Mouse (Mus musculus): ENCODE data around the gene Zfp408.
A peak's percentile ranks its signal among the peaks of the same experiment; 100 is the strongest.

Gene Zfp408

GRCm38 (mm10) chr2:91649553-91650359 is at the start of gene Zfp408, which contains the start of gene Arhgap1:
Gene Zfp408 (minus strand): TSS chr2:91649791.
Gene Arhgap1 (plus strand): TSS chr2:91649860.
- DNase-seq (ENCODE audit: low spot score), result peak; percentile 98

DNA sequence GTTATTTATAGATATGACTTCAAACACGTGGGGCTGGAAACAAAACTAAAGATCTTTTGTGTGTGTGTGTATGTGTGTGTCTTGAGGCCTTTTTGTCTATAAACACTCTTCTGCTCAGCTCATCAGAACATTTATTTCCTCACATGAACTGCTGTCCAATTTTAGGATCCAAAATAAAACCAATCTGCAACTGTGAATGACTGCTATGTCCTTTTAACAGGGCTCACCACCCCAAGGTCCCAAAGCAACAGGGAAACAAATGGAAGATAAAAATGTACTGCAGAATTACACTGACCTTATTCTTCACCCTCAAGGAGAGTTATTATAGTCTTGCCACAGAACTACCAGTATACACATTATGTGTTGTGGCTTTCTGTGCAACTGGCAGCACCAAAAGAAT is 49.6 kb upstream of the Zfp408 start:
- no peak for DNase-seq (ENCODE audit: low spot score)

DNA sequence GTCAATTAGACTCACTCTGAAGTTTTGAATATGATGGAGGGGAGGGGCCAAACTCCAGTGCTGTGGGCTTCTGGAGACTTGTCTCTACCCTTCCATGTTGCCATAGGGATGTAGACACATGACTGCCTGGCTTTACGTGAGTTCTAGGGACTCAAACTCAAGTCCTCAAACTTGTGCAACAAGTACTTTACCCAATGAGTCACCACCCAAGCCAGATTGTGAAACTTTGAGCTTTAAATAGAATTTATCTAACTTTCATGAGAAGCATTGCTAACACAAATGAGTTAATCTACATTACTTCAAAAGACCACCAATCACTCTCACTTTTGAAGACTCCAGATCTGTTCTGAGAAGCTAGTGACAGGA is 46.6 kb upstream of the Zfp408 start:
- DNase-seq (ENCODE audit: low spot score), result no peak

GRCm38 (mm10) chr2:91695436-91696224 is 46.0 kb upstream of the Zfp408 start:
- DNase-seq (ENCODE audit: low spot score), result peak; percentile 55

DNA sequence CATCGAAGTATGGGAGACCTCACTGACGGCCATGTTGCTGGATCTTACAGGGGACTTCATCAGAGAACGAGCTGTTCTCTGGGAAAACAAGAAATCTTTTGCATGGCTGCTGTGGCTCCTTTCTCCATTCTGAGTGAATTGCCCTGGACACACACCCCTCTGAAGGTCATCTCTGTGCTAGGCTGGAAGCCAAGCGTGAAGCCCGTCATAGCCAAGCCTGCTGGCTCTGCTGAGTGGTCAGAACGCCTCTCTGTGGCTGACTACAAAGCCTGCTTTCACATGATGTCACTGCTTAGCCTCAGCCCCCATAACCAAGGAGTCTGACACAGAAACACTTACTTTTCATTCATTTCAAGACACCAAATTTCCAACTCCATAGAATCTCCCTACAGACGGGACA is 39.9 kb upstream of the Zfp408 start:
- peak; percentile 53 for DNase-seq (ENCODE audit: low spot score)

DNA sequence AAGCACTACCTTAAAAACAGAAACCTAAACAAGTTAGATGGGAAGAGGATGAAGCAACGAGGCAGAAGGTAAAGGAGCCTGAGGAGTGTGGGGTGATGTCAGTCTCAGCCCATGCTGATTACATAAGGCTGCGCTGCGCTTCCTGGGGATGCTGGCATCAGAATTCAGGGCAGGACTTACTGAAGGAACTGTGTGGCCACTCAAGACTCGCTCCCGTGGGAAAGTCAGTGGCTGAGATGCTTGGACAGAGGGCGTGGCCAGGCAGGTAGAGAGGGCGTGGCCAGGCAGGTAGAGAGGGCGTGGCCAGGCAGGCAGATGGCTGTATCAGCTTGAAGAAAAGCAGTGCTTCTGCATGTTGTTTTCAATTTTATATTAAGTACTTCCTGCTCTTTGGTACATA is 34.3 kb upstream of the Zfp408 start:
- no peak for DNase-seq (ENCODE audit: low spot score)

GRCm38 (mm10) chr2:91682850-91683249 is 33.3 kb upstream of the Zfp408 start:
- peak; percentile 76 for DNase-seq (ENCODE audit: low spot score)

DNA sequence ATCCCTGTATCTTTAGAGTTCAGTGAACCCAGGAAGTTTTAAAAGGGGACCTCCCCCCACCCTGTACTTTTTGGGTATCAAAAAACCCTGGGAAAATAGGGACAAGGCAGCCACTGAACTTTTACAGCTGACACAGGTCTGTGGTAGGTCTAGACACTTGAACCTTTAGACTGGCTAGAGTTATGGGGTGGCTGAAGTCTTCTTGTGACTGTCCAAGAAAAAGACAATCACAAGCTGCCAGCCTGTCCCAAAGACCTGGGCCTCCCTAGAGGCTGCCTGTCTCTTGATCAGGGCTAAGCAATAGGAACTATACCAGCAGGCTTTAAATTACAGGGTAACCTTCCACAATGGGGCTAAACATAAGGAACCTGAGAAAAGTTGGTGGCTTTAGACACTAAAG is 27.4 kb upstream of the Zfp408 start:
- DNase-seq (ENCODE audit: low spot score), result no peak

DNA sequence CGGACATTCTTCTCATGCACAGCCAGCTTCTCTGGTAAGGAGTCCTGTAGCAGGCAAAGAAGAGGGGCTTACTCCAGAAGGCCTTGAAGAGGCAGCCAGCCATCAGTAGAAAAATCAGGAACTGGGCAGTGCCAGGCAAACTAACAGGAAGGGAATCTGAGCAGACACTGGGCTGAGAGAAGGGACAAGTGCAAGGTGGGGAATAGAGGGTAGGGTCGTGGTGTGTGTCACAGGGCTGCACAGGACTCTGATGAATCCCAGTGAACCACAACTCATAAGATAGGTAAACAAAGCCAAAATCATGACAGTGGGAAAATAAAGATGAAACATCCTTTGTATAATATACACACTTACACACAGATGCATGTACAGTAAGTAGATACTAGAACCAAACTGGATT is 26.8 kb upstream of the Zfp408 start:
- DNase-seq (ENCODE audit: low spot score), result no peak

DNA sequence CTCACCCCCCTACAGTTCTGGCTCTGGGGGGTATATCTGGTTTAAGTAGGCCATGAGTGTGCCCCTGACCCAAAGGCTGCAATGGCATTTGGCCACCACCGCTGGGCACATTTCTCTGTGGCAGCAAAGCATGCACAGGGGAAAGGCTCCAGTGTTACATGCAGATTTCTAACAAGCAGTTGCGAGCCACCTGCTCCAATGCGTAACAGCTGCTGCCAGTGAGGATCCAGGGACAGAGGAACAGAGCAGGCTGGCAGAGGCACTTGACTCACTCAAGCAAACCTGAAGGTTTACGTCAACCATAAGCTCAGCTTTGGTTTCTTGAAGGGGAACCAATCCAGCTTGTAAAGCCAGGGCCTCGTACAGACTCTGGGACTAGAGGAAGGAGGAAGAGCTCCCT is 25.3 kb upstream of the Zfp408 start:
- peak; percentile 69 for DNase-seq (ENCODE audit: low spot score)

- no peak for DNase-seq (ENCODE audit: low spot score)
Measured at GRCm38 (mm10) chr2:91673587-91673986, 24.0 kb upstream of the Zfp408 start.

GRCm38 (mm10) chr2:91670038-91670437 is 20.4 kb upstream of the Zfp408 start:
- no peak for DNase-seq (ENCODE audit: low spot score)

GRCm38 (mm10) chr2:91669326-91669725 is 19.7 kb upstream of the Zfp408 start:
- no peak for DNase-seq (ENCODE audit: low spot score)

GRCm38 (mm10) chr2:91667747-91668146 is 18.2 kb upstream of the Zfp408 start:
- no peak for DNase-seq (ENCODE audit: low spot score)

GRCm38 (mm10) chr2:91666386-91666910 is 16.9 kb upstream of the Zfp408 start:
- no peak for DNase-seq (ENCODE audit: low spot score)

DNA sequence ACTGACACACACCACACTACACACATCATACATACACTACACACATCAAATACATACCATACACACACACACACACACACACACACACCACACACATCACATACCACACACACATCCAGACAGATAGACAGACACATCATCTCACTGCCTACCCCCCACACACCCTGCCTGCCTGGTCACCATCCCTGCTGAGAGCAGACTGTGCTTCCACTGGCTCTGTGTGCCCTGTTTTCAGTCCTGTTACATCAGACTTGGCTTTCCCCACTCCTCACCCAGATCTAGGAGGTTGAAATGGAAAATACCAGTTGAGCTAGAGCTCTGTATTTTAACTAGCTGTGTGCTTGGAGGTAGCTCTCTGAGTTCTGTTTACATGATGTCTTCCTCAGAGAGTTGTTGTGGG is 15.2 kb upstream of the Zfp408 start:
- no peak for DNase-seq (ENCODE audit: low spot score)

GRCm38 (mm10) chr2:91660981-91661380 is 11.4 kb upstream of the Zfp408 start:
- DNase-seq (ENCODE audit: low spot score), result no peak

DNA sequence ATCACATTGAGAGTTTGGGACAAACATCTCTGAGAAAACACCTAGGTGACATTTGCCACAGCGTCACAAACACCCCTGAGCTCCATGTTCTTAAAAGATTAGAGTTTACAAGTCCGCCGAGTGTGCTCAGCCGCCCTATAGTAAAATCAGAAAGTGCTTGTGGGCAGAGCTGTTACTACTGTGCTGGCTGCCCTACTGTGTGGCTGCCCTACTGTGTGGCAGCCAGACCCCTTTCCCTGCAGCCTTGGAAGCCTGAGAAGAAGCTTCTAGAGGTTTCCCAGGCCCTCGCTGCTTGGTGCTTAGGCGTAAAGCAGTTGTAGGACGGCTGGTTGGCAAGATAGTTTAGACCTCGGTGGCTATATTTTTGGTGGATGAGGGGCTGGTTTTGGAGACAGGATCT is 10.1 kb upstream of the Zfp408 start:
- no peak for DNase-seq (ENCODE audit: low spot score)

GRCm38 (mm10) chr2:91656774-91657173 is 7.2 kb upstream of the Zfp408 start:
- DNase-seq (ENCODE audit: low spot score), result no peak

DNA sequence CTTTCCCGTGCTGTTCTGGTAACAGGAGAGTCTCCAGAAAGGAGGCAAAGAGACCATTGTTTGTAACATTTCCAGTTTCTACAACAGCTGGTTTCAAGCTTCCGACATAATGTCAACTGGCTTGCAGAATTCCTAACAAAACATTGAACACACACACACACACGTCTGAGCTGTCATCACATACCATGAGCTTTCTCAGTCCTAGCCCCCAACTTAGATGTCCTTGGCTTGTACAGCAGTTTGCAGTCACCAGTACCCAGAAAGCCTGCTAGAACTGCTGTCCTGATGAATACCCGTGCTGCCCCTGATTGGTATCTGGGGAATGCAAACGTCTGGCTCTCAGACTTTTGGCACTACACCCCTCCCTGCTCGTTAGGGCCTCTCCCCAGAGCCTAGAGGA is 6.2 kb upstream of the Zfp408 start:
- DNase-seq (ENCODE audit: low spot score), result no peak

GRCm38 (mm10) chr2:91655388-91655787 is 5.8 kb upstream of the Zfp408 start:
- DNase-seq (ENCODE audit: low spot score), result no peak

DNA sequence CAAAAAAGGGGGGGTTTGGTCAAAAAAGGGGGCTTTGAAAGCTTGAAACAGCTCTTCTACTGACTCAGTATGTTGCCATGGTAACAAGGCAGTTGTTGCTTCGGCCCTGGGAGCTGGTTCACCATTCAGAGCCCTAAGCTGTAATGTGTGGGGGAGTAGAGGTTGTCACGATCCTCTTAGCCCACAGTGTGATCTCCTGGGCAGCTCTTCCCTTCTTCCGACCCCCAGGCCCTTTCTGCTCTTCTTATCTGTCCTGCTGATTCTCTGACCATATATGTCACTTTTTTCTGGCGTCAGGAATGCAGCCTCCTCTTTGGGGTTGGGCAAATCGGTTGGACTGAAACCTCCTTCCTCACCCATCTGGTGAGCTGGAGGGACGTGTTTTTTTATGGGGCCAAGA is 3.3 kb upstream of the Zfp408 start:
- DNase-seq (ENCODE audit: low spot score), result no peak

Measured in layer of hippocampus, adult 11-12 months (tissue).